Mouse (Mus musculus): ENCODE results near the gene Nabp2.

The Nabp2 gene

DNA sequence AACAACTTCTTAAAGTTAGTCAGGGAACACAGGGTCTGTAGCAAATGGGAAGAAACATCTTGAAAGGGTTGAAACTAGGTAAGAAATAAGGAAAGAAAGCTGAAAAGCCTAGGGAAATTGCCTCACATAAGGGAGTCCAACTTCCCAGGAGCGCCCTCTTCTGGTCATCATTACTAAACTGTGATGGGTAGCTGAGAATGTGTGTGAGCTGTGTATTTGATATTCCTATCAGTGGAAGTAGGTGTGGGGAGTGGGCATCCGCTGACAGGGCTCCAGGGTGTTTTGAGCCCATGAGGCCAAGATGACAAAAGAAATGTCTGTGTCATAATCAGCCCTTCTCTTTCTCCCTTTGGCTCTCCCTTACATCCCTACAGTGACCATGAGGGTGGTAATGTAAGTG is 52.5 kb downstream of the Nabp2 start:
- peak; percentile 60 for DNase-seq (ENCODE audit: low read depth, low spot score)

Data from c-Kit-negative CD71-positive TER-119-positive erythroid progenitor cells, embryonic 14.5 days (primary cell).